Mouse (Mus musculus) embryonic stem cell, embryonic (primary cell): Measurements from ENCODE around the gene Fhit.
"Not testable (repeated sequence)": the region's sequence is repeated elsewhere in the genome, so short reads cannot be mapped to it uniquely, and the experiment has no call there.

ENCODE experiments used
- CTCF ChIA-PET, 4 experiments: fragments of 300-600 bp in 2 of 4; fragments of 350-600 bp in 2 of 4; sonication (Branson Sonifier 250); formaldehyde crosslinking; loops; one replicate each; lab custom pipeline; 2022; ENCODE audit warnings: inconsistent platforms in 2 of 4; lab: Charles Lee
- POLR2A ChIA-PET, 4 experiments: fragments of 300-600 bp in 2 of 4; fragments of 350-600 bp in 2 of 4; sonication (Branson Sonifier 250); formaldehyde crosslinking; loops; one replicate each; lab custom pipeline; 2022; ENCODE audit warnings: antibody characterized with exemption in 4 of 4, inconsistent platforms in 1 of 4; lab: Charles Lee

Fhit gene

DNA sequence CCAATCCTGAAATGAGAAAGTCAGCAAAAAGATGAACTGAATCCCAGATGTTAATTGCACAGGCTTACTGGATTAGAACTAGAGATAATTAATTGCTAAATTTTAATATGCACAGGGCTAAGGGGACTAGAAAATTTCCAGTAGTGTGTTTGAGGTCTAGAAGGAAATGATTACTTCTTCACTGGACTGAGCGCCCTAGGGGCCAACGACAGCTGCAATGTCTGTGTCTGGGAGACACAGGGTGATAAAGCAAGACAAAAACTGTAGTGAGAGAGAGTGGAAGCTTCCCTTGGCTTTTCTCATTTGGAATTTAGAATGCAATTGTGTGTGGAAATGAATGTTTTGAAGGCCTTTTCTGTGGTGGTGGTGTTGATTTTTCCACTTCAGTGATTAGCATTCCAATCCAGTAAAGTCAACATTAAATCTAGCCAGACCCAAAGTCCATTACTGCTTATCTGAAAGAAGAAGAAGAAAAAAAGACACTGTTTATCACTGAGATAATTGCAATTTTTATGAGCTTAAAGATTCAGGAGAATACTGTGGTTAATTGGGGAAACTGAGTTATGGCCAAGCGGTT, 1184.8 kb downstream of the Fhit start:
- CTCF ChIA-PET, result no interaction called here
- POLR2A ChIA-PET, result no interaction called here

DNA sequence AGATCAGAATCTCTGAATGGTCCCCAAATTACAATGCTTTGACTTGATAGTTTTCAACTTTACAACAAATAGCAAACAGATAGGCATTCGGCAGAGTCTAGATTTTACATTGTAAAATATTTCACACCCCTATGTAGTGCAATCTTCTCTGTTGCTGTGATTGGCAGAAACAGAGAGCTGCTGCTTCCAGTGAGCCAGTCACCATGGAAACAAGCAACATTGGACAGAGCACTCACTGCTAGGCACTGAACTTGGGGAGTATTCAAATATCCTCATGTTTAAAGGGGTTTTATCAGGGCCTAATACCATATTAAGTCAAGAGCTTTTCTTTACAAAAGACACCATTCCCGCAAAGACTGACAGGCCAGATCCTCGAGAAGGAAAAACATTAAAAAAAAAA, 1187.4 kb downstream of the Fhit start:
- ChIA-PET POLR2A (no interaction called here), CTCF (no interaction called here)

DNA sequence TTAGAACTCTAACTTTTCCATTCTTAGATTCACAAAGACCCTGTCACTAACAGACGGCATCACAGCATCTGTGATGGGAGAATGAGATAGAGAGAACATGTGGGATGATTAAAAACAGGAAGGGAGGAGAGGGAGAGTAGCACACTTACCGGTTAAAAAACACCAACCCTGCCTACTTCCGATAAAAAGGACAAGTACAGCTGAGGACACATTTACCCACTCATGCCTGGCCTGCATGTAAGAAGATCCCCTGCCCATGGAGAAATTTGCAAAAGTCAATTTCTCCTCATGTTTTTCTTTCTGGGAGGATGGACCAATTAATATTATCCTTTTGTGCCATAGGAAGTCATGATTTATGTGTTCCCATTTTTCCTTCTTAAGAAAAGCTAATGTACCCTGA, 1198.0 kb downstream of the Fhit start:
- ChIA-PET POLR2A (no interaction called here), CTCF (no interaction called here)

DNA sequence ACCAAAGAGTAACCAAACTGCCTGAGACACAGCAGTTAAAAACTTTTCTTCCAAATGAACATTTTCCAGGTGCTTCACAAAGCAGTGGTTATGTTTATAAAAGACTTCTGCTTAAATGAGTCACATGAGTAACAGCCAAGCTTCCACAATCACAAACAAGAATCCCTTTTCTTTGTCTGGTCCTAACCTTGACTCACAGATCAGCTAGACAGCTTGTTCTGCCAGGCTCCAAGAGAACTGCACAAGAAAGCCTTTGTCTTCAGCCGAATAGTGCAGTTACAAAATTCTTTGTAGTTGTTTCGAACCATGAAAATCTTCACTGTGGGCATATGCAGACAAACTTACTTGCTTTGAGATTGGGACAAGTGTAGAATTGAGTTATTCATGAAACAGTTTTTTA, 1201.4 kb downstream of the Fhit start:
- CTCF ChIA-PET, result no interaction called here
- POLR2A ChIA-PET, result no interaction called here

DNA sequence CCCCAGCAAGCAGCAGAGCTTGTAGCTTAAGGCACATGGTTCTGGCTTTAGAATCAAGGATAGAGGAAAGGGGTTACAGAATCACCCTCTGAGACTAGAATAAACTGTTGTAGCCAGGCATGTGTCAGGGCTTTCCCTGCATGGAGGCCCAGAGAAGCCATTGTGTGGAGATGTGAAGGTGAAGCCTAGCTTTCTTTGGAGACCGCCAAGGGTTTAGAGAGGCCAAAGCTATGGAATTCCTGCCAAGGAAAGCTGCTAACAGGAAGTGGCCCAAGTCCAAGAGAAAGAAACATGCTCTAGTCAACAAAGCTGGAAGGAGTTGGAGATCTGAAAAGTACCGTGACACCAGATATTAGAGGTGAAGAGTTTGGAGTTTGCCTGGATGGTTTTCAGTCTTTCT, 1262.3 kb downstream of the Fhit start:
- ChIA-PET POLR2A (no interaction called here), CTCF (no interaction called here)

DNA sequence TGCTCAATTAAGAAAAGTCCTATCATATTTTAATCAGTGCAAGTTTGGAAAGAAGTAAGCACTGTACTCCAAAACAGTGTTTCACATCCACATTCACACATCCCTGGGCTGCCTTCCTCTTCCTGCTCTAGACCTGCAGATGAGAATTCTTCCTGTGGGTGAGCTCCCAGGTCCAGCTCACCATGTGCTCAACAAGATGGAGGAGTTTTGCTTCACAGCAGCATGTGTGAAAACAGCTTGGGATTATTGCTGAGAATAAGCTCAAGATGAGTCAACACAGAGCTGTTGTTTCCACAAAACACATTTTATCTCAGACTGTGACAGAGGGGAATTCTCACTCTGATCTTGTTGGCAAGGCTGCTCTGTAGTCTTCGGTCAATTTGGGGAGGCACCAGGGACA, 1265.3 kb downstream of the Fhit start:
- ChIA-PET CTCF (no interaction called here), POLR2A (no interaction called here)

DNA sequence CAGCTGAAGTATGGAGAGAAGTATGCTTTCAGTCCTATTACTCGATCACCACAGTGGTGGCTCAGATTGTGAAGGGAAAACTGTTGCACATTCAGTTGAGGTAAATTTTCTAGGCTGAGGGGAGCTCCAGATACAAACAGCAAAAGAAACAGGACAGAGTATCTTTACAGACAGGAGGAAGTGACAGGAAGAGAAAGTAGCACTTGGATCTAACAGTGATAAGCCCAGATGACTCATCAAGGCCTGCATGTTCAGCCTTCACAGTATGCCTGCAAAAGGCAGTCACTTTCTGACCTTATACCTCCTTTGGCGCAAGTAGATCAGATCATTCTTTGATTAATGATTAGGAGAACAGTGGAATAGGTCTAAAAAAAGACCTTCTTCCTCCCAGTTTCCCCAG, 1309.8 kb downstream of the Fhit start:
- ChIA-PET CTCF (no interaction called here), POLR2A (no interaction called here)

DNA sequence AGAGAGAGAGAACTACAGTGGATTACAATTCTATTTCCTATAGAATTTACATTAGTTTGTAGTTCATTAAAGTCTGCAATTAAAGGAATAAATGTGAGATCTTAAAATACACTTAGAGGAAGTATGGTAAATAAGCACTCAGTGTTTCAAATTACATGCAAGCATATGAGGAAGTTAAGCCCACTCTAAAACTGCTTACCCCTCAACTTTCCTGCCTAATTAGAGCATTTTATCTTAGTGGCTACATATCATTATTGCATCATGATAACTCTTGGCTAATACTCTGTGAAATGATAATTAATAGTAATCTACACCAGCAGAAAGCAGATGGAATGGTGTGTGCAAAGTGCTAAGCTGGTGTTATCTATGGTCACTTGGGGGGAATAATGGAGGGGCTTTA, 1329.5 kb downstream of the Fhit start:
- ChIA-PET POLR2A (interaction anchor here in 1 of 4 experiments (0.6 kb wide), 1 partner anchor 533 kb away, joined by 3 read pairs; no protein-coding TSS in a partner anchor), CTCF (no interaction called here)

DNA sequence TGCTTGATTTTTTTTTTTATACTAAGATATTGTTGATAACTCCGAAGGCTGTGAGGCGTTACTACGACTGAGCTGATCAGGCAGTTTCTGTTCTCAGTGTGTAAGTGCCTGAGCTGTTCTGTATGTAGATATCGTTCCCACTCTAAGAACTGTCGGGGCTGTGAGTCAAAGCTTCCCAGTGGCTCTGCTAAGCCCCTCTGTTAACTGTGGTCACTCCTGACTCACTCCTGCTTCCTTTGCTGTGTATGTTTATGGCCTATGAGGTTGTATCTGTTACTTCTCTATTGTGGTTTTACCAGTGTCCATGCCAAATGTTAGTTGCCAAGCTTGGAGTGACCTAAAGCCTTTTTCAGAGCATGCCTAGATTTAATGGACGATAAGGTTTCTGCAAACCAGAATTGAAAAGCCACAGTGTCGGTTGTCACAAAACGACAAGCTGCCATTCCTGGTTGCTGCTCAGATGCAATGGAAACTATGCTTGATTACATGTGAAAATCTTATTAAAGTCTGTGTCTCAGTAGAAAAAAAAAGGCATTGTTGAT, 1333.1 kb downstream of the Fhit start:
- CTCF ChIA-PET, result not testable (repeated sequence)
- POLR2A ChIA-PET, result interaction anchor here in 1 of 4 experiments (1.0 kb wide), 1 partner anchor 10 kb away, joined by 3 read pairs; no protein-coding TSS in a partner anchor

DNA sequence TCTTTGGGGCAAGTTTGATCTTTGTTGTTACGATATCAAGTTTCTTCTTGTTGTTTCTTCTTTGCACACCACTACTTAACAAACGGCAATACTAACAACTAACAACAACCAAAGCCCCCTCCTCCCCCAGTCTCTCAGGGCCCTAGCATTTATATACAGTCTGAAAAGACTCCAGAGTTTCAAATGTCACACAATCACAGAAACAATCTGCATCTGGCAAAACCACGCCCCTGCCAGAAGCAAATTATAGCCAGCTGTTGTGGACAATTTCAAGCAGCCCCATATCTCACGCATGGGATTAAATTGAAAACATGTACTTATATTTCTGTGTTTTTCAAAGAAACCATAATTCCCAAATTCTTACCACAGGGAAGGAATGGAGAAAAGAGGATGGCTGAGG, 1345.9 kb downstream of the Fhit start:
- ChIA-PET POLR2A (no interaction called here), CTCF (no interaction called here)

DNA sequence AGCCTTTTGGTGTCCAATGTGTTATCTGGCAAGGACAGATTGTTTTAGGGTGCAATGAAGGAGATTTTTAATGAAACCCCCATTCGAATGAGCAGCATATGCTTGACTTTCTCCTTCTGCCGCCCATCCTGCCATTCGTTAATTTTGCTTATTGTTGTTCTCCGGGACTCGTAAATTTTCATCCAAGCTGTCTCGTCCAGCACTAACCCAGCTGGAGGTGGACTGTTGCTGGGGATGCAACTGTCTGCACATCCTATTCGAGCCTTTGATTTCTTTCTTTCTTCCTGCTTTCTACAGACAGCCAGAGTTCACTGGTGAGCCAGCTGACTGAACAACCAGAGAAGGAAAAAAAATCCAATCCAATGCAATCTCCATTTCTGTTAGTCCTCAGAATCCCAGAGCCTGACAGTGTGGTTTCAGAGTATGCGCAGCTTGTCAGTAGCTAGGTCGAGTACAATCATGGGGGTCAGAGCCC, 1350.0 kb downstream of the Fhit start:
- POLR2A ChIA-PET, result no interaction called here
- CTCF ChIA-PET, result no interaction called here

DNA sequence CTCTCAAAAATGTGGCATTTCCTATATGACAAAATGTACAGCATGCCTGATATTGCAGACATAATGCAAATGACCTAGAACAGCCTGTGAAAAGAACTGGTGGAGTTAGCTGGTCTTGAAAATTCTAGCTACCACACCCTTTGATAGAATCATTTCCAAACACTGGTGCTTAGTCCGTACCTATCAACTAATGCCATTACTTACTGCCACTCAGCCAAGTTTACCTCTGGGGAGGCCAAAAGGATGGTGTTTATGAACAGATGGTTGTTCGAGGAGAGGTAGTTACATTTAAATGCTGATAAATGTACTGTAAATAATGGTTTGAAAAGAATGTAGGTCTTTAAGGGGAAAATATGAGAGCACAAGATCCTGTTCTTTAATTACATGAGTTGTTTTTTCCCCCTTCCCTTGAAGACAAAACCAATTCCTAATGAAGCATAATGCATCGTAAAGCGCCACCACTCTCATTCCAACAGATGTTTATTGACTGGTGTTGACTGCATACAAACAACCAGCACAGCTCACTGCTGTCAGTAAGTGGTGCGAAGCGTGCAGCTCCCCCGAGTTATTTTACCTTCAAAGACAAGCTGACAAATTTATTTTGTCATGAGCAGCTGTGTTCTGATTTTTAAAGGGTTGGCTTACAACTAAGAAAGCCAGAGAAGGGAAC, 1350.5 kb downstream of the Fhit start:
- ChIA-PET CTCF (no interaction called here), POLR2A (no interaction called here)

DNA sequence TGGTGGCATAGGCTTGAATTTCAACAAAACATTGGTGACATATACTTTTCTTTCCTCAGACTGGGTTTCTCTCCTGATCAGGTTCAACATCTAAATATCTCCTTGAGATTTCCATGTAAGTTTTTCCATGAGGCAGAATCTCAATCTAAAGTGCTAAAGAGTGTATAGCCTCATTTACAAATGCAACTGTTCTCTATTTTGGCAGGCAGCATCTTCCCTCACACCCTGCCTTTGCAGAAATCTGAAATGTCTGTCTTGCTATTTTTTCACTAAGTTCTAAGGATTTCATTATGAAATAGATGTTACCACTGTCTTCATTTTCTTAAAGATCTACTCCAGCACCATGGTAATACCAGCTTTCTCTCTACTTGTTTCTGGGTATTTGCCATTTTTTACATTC, 1368.4 kb downstream of the Fhit start:
- ChIA-PET POLR2A (no interaction called here), CTCF (no interaction called here)

DNA sequence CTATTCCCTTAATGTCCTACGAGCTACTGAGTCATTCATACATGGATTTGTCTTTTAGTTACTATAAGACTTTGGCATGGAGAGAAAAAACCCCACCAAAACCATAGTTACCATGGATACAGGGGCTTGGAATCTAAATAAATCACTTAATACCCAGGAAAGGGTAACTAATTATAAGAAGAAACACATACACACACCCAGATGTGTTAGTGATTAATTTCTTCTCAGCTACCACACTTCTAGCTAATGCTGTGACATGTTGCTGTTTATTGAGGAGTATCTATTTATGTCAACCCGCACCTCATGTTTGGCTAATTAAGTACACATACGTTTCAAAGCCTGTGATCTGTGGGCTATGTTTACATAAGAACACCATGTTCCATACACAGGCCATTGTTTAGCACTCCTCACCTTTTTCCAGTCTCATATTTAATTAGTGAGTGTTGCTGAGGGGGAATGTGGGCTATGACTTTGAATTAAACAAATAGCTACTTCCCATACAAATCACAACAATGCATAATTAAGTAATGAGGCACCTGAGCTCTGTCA, 1373.4 kb downstream of the Fhit start:
- CTCF ChIA-PET, result no interaction called here
- POLR2A ChIA-PET, result no interaction called here

DNA sequence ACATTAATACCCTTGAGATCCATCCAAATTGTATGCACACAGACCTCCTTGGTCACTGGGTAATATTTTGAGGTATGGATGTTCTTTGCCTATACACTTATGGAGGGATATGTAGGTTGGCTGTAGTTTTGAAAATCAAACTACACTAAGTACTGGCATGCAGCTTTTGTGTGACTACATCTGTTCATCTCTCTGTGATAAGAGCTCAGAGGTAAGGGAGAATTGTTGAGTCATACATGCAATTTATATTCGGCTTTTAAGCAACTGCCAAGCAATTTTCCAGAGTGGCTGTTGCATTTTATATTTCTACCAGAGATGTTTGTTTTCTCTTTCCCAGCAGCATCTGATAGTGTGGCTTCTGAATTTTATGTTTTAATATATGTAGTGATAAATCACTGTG, 1374.4 kb downstream of the Fhit start:
- CTCF ChIA-PET, result no interaction called here
- POLR2A ChIA-PET, result no interaction called here

DNA sequence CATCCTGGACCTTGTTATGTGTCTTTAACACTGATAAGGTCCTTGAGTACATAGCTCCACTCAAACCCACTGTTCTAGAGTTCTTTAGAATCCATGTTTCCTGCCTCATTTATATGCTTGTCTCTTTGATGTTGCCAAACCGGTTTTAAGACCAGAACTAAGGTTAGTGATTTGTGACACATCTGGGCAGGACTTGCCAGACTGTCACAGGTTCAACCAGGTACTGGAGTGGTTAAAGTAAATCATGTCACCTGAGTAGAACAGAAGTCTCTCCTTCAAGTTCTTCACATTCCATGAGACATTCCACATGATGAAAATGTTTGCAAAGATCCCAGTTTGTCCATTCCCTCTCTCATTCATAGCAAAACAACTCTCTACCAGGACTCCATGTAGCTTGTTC, 1376.0 kb downstream of the Fhit start:
- ChIA-PET POLR2A (no interaction called here), CTCF (no interaction called here)

DNA sequence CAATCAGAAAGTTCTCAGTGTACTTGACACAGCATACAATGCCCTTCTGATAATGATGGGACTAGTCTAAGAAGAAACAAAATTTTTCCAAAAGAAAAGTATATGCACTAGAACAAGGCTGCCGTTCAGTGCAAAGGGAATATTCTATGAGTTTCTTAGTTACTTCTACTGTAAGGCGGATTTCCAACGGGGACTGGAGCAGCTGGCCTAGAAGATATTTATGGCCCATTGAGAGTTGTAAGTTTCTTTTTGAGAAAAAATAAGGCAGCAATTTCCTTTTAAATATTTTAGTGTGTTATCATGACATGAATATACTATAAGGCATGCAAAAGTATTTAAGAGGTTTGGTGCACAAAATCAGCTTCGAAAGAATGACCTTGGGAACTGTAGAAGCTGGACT, 1410.5 kb downstream of the Fhit start:
- POLR2A ChIA-PET, result no interaction called here
- CTCF ChIA-PET, result no interaction called here

DNA sequence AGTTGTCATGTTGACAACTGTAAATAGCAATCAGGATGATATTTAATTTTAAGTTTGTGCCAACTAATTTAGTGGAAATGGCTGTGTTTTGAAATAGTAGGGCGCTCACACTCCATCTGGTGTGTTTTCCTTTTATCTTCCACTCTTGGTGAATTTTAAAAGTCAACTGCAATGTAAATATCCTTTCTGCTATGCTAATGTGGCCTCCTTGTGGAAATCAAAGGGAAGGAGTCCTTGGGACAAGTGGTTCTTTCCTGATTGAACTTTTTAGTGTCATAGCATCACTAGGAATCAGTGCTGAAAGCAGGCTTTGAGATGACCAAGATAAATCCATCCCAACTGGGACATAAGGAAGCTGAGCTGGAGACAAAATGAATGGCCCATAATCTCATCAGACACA, 1413.1 kb downstream of the Fhit start:
- CTCF ChIA-PET, result no interaction called here
- POLR2A ChIA-PET, result no interaction called here

DNA sequence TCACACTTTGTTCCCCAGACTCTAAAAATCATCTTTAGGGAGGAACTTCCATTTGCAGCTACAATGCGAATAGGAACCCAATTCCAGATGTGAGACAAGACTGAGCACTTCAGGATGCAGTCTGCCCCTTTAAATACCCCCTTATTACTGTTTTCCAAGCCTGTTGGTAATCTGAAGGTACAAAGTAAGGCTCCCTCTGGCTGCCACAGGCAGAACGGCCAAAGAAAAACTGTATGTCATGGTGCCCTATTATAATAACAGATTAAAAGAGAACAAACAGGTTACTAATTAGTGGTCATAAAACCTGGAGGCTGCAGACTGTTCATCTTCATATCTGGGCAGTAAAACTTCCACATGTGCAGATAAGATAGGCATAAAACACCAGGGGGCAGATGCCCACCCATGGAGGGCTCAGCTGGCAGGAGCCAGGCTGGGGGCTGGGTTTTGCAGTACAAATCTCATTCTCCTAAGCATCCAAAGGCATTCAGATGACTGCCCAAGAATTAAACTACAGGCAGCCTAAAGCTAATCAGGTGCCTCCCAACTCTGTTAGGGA, 1439.8 kb downstream of the Fhit start:
- POLR2A ChIA-PET, result no interaction called here
- CTCF ChIA-PET, result no interaction called here

DNA sequence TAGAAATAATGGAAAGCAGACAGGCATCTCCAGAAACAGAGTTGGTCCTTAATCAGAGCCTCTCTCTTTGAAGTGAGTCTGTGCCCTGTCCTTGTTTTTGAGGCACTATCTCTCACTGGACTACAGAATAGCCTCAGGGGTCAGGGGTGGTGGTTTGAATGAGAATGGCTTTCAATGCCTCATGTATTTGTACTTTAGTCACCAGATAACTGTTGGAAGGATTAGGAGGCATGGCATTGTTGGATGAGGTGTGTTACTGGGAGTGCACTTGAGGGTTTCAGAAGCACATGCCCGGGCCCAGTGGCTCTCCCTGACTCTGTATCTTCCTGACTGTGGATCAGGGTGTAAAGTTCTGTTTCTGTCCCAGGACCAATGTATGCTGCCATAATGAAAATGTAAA, 1463.2 kb downstream of the Fhit start:
- CTCF ChIA-PET, result no interaction called here
- POLR2A ChIA-PET, result no interaction called here

DNA sequence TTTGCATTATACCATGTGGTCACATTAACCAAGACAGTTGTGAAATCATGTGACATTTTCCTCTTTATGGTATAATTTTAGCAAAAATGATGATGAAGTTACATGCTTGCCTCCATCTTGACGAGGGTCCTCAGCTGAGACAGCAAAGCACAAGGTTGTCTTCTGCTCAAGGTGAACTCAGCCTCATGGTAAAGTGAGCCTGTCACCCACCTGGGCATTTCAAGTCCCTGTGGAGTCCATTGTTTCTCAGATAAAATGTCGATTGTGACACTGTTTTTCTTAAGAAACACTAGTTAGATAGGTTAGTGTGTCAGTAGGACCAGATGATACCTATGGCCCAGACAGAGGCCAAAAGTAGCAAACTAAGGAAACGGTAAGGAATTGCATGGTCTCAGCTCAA, 1464.7 kb downstream of the Fhit start:
- ChIA-PET POLR2A (no interaction called here), CTCF (no interaction called here)
